Mouse (Mus musculus): ENCODE measurements around the gene Csnk1g2.

DNA sequence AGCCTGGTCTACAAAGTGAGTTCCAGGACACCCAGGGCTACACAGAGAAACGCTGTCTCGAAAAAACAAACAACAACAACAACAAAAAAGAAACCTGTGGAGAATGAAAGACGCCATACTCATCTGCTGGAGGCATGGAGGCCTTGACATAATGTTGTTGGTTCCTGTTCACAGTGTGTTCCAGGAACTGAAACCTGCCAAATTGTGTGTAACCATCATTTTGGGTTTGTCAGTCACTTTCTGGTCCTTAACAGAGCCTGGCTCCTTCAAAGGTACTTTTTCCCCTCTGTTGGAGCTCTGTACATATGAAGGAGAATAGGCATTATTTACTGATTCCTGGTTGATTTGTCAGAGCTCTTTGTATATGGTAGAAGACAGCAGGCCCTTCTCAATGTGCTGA, 10.7 kb upstream of the Csnk1g2 start:
- TF ChIP-seq CTCF (conservative IDR thresholded peaks at IDR 0.05; ENCODE audit: insufficient read depth, insufficient read length, low read depth, low read length) (no peak), POLR2A (IDR thresholded peaks at IDR 0.05; ENCODE audit: low read depth, low read length) (no peak)

All from kidney, adult 2 months (tissue).